Mouse (Mus musculus) intestine, embryonic 14.5 days (tissue): ENCODE measurements around the gene Fxyd3. TPM values are rescaled to one million over a fixed set of nuclear protein-coding genes. Genes with fewer than 3 reads are reported as not detected.

Experiments used
- ATAC-seq: fragments of 200-750 bp; cut with Nextera tagmentation; replicated peaks from 2 replicates; pipeline ENCODE4 v1.8.0; 2017; ENCODE audit warnings: low read depth, moderate number of reproducible peaks, moderate TSS enrichment, moderate library complexity; ENCODE audit not compliant: low FRiP score, low TSS enrichment
- DNase-seq: peaks from one replicate; pipeline ENCODE4 v3.0.0-alpha.2; 2018; ENCODE audit warnings: low spot score
- H3K27ac ChIP-seq: fragments of 300-500 bp; sonication (generic); 2 replicates; pipeline ENCODE4 v1.5.1; 2014; ENCODE audit warnings: low read depth, mild to moderate bottlenecking, control low read depth
- H3K27me3 ChIP-seq: fragments of 300-500 bp; sonication (generic); replicated peaks from 2 replicates; pipeline ENCODE4 v1.6.1; 2014; ENCODE audit warnings: low read length, control low read depth; ENCODE audit not compliant: control insufficient read depth, insufficient read depth
- H3K36me3 ChIP-seq: fragments of 300-500 bp; sonication (generic); 2 replicates; pipeline ENCODE4 v1.6.1; 2014; ENCODE audit warnings: low read length, control low read depth; ENCODE audit not compliant: control insufficient read depth, insufficient read depth
- H3K4me1 ChIP-seq: fragments of 300-500 bp; sonication (generic); replicated peaks from 2 replicates; pipeline ENCODE4 v1.6.1; 2014; ENCODE audit warnings: low read length, control low read depth, mixed read lengths; ENCODE audit not compliant: control insufficient read depth, insufficient read depth
- H3K4me2 ChIP-seq: fragments of 300-500 bp; sonication (generic); 2 replicates; pipeline ENCODE4 v1.6.1; 2014; ENCODE audit warnings: low read length
- H3K4me3 ChIP-seq: fragments of 300-500 bp; sonication (generic); 2 replicates; pipeline ENCODE4 v1.5.1; 2014; ENCODE audit warnings: low read depth, low read length, control low read depth, mixed read lengths
- H3K9ac ChIP-seq: fragments of 300-500 bp; sonication (generic); 2 replicates; pipeline ENCODE4 v1.6.1; 2014; ENCODE audit warnings: mild to moderate bottlenecking, low read length
- H3K9me3 ChIP-seq: fragments of 300-500 bp; sonication (generic); 2 replicates; pipeline ENCODE4 v1.6.1; 2016; ENCODE audit warnings: low read length, control low read depth; ENCODE audit not compliant: control insufficient read depth
- WGBS: fragments of 180-500 bp; shearing (Covaris S2); extraction: QIAGEN DNeasy Blood & Tissue Kit; methylation state at CpG from one replicate; pipeline ENCODE4 v1.1.7; 2014; 5-methylcytosine and 5-hydroxymethylcytosine counted together
- polyA plus RNA-seq: library from polyadenylated mRNA; unstranded; fragments of >200 nt; fragmentation: Nextera tagmentation; extraction: Ambion mirVana; gene quantifications from 2 replicates; pipeline ENCODE4 v1.2.1, GENCODE M21; 2014

Fxyd3 gene
- polyA plus RNA-seq, 1 experiment from 2014 or later: 71.5 TPM

GRCm38 (mm10) chr7:31058211-31058610, 18.3 kb downstream of the Fxyd3 start:
- ATAC-seq (no peak), DNase-seq (no peak)
- Histone ChIP-seq H3K4me1 (peaks cover 23% of the 10 kb centered on the region), H3K4me3 (no peak overlapping the region), H3K4me2 (no peak overlapping the region), H3K27me3 (peaks cover 13% of the 10 kb centered on the region; the same call in 1 of the 2 replicates), H3K27ac (no peak overlapping the region), H3K9ac (no peak overlapping the region), H3K9me3 (no peaks in the 10 kb centered on the region), H3K36me3 (no peaks in the 10 kb centered on the region)
- 88% methylated on average over 6 of the region's 6 CpGs for WGBS

DNA sequence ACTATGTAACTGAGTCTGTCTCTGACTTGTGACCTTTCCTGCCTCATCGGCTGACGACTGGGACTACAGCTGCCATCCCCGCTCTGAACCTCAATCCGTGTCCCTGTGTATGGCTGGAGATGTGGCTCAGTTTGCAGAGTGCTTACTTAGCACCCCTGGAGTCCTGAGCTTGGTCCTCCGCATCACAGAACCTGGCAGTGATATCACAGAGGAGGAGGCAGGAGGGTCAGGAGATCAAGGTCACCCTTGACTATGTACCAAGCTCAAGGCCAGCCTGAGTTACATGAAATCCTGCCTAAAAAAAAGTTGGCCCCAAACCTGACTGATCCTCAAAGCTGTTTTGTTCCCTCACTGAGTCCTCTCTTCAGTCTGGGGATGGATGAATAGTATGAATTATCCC, 18.8 kb downstream of the Fxyd3 start:
- no peak overlapping the region for H3K4me3 ChIP-seq
- no peak overlapping the region for H3K9ac ChIP-seq
- no peak overlapping the region for H3K27ac ChIP-seq
- no peaks in the 10 kb centered on the region for H3K9me3 ChIP-seq
- ATAC-seq (no peak), DNase-seq (no peak)
- H3K4me2 ChIP-seq: no peak overlapping the region
- H3K4me1 ChIP-seq: peaks cover 27% of the 10 kb centered on the region
- WGBS: 71% methylated on average over 5 of the region's 5 CpGs
- H3K27me3 ChIP-seq: peaks cover 17% of the 10 kb centered on the region
- H3K36me3 ChIP-seq: no peaks in the 10 kb centered on the region

GRCm38 (mm10) chr7:31057071-31057470, 19.4 kb downstream of the Fxyd3 start, which contains the start of gene Fxyd1:
TSS of gene Fxyd1 (minus strand) at chr7:31057199.
- Histone ChIP-seq H3K27me3 (peaks cover 24% of the 10 kb centered on the region), H3K9ac (no peak within 1 kb of the TSS), H3K4me3 (no peak within 1 kb of the TSS), H3K4me1 (peaks cover 32% of the 10 kb centered on the region), H3K27ac (no peak within 1 kb of the TSS), H3K36me3 (no peaks in the 10 kb centered on the region), H3K9me3 (no peaks in the 10 kb centered on the region), H3K4me2 (no peak within 1 kb of the TSS)
- ATAC-seq: no peak
- DNase-seq: no peak
- WGBS: 71% methylated on average over 2 of the region's 2 CpGs

GRCm38 (mm10) chr7:31056448-31056847, 20.1 kb downstream of the Fxyd3 start:
- Histone ChIP-seq H3K9me3 (no peaks in the 10 kb centered on the region), H3K27me3 (peaks cover 30% of the 10 kb centered on the region), H3K36me3 (no peaks in the 10 kb centered on the region), H3K27ac (no peak overlapping the region), H3K4me2 (no peak overlapping the region), H3K4me1 (peaks cover 36% of the 10 kb centered on the region), H3K9ac (no peak overlapping the region), H3K4me3 (no peak overlapping the region)
- ATAC-seq (no peak), DNase-seq (no peak)
- 75% methylated on average over 7 of the region's 7 CpGs for WGBS

- H3K4me1 ChIP-seq: peaks cover 41% of the 10 kb centered on the region
- H3K27ac ChIP-seq: no peak overlapping the region
- no peak overlapping the region for H3K9ac ChIP-seq
- ATAC-seq: no peak
- no peaks in the 10 kb centered on the region for H3K36me3 ChIP-seq
- 26% methylated on average over 3 of the region's 4 CpGs for WGBS
- H3K4me3 ChIP-seq: no peak overlapping the region
- H3K9me3 ChIP-seq: no peaks in the 10 kb centered on the region
- no peak for DNase-seq
- no peak overlapping the region for H3K4me2 ChIP-seq
- H3K27me3 ChIP-seq: peaks cover 36% of the 10 kb centered on the region
Observed at GRCm38 (mm10) chr7:31055883-31056282, 20.6 kb downstream of the Fxyd3 start.

GRCm38 (mm10) chr7:31055354-31055824, 21.1 kb downstream of the Fxyd3 start:
- DNase-seq (peak; percentile 74), ATAC-seq (peak; percentile 65)
- 9% methylated on average over 10 of the region's 10 CpGs for WGBS
- Histone ChIP-seq H3K9me3 (no peaks in the 10 kb centered on the region), H3K4me3 (peak overlapping the region; percentile 28), H3K4me1 (peaks cover 46% of the 10 kb centered on the region), H3K27ac (peak overlapping the region; percentile 43), H3K36me3 (no peaks in the 10 kb centered on the region), H3K27me3 (peaks cover 41% of the 10 kb centered on the region), H3K9ac (0 out of 2 replicates have a peak overlapping the region, but pooled peaks have one; percentile 6), H3K4me2 (peak overlapping the region; percentile 45)

DNA sequence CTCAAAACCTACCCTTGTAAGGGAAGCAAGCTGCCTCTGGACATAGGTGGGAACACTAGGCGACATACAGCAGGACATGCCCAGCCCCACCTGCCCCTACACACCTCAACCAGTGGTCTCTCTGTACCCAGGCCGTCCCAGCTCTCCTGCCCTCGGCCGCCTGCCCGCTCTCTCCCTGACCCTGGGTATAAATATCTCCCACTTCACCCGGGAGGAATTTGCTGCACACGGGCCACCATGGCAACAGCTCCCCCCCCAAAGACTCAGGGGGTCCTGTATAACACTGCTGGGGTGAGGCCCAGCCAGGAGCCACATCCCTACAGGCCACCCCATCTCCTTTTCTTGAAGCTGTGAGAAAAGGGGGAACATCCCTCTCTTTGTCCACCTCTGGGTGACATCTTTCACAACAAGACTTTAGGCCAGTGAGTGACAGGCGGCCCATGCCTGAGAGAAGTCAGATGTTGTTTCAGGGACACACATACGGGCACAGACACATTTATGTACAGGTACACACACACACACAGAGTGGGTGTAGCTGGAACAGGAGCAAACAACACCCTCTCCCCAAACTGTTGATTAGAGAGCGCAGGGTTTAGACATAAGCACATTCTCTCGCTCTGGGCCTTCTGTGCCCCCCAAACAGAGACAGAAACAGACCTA, 21.7 kb downstream of the Fxyd3 start:
- WGBS: 40% methylated on average over 11 of the region's 11 CpGs
- Histone ChIP-seq H3K4me1 (peaks cover 51% of the 10 kb centered on the region), H3K27me3 (peaks cover 46% of the 10 kb centered on the region), H3K4me2 (peak overlapping the region; percentile 45), H3K36me3 (no peaks in the 10 kb centered on the region), H3K4me3 (peak overlapping the region; percentile 28), H3K9ac (0 out of 2 replicates have a peak overlapping the region, but pooled peaks have one; percentile 6), H3K27ac (peak overlapping the region; percentile 43; the same call in 1 of the 2 replicates), H3K9me3 (no peaks in the 10 kb centered on the region)
- DNase-seq: no peak
- no peak for ATAC-seq

DNA sequence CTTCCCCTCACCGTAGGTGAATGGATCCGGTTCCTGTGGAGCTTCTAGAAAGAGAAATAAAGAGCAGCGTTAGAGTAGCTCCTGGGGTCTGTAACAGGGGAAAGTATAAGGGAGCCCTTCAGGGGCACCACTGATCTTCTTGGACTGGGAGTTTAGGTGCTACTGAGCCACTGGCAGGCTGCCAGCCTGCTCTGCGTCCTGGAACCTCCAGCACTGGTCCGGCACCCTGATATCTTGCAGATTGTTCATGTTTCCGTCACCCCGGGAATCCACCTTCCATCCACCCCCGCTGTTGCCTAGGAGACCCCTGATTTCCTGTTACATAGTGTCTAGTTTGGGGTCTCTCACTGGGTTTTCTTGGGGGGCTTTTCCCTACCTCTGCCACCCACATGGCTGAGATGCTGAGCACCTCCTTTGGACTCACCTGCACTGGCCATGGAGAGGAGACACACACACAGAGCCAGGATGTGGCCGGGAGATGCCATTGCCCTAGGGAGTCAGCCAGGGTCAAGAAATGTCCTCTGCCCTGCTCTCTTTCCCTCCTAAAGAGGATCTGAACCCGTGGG, 22.5 kb downstream of the Fxyd3 start:
- H3K27me3 ChIP-seq: peaks cover 52% of the 10 kb centered on the region
- H3K9me3 ChIP-seq: no peaks in the 10 kb centered on the region

More for the DNA sequence above, 22.5 kb downstream of the Fxyd3 start:
- H3K4me1 ChIP-seq: peaks cover 56% of the 10 kb centered on the region
- H3K27ac ChIP-seq: no peak overlapping the region
- WGBS: 27% methylated on average over 10 of the region's 10 CpGs
- no peaks in the 10 kb centered on the region for H3K36me3 ChIP-seq
- H3K4me3 ChIP-seq: no peak overlapping the region
- no peak overlapping the region for H3K9ac ChIP-seq
- peak overlapping the region; percentile 45; the same call in 1 of the 2 replicates for H3K4me2 ChIP-seq
- DNase-seq: no peak
- no peak for ATAC-seq
